Comparison of ENCODE assay signal across 8 mouse cellular contexts in the genomic region with DNA sequence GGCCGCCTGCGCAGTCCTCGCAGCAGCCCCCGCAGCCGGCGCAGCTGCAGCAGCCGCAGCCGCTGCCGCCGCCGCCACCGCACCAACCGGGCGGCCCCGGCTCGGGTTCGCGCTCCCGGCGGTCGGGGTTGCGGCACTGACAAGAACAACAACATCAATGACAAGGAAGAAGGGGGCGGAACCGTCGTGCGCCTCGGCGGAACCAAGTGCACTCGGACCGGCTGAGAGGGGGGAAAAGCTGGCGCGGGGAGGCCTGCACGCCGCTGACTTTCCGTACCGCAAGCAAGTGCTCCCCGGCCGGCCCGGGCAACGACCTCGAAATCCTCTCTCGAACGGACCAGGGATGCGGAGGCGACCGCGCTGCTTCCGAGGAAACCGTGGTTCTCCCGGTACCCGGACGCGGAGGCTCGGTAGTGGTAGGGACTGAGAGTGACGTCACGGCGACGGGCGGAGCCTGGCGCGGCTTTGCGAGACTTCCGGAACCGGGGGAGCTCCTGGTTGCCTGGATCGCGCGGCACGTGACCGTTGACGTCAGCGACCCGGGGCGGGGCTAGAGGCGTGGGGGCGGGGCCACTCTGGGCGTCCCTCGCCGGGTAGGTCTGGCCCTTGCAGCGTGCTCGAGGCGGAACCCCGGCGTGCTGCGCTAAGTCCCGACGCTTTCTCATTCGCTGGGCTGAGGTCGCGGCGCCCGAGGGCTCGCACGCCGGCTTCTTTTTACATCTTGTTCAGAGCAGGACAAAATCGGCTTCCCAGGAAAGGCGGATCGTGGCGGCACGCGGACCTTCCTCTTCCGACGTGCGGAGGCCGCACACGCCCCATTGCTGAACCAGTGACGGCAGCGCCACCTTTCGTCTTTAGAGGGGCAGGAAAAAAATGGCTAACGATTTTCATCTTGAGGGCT. TPM values are rescaled to one million over a fixed set of nuclear protein-coding genes. Genes with fewer than 3 reads are reported as not detected.
DNase-seq lines count a peak whose midpoint lies in the region; ATAC-seq and TF ChIP-seq lines count a peak whose summit lies in the region.

A gene (minus strand): TSS at position 401 of the 901 bp plus-strand sequence.

- peak within 1 kb of the TSS; percentile 98 for H3K4me2 ChIP-seq in CH12.LX (ENCODE audit: insufficient read depth, low read depth, poor library complexity, severe bottlenecking)
- peak within 1 kb of the TSS; percentile 78 for H3K4me2 ChIP-seq in forebrain, embryonic 11.5 days (ENCODE audit: low read depth, low read length, severe bottlenecking)
- peak within 1 kb of the TSS; percentile 73 for H3K4me2 ChIP-seq in heart, embryonic 16.5 days (ENCODE audit: low read depth, low read length)
- H3K4me2 ChIP-seq in liver, embryonic 15.5 days = peak within 1 kb of the TSS; percentile 93
- peak within 1 kb of the TSS; percentile 85 for H3K4me2 ChIP-seq in neural tube, embryonic 12.5 days (replicated peaks)

- peaks cover 28% of the 10 kb centered on the region for H3K79me2 ChIP-seq in CH12.LX (replicated peaks; ENCODE audit: control insufficient read depth, extremely low read depth, insufficient read depth, poor library complexity, severe bottlenecking)

- peaks cover 5 to 26% of the 10 kb centered on the region in 2 experiments; a peak in 3 of 4 replicates for H3K4me1 ChIP-seq in CH12.LX (ENCODE audit: control insufficient read depth in 1 of 2, insufficient read depth in 2 of 2)
- 0 out of 2 replicates have a peak, but pooled peaks cover 2% of the 10 kb centered on the region for H3K4me1 ChIP-seq in forebrain, embryonic 11.5 days (replicated peaks; ENCODE audit: control insufficient read depth, insufficient read depth, low read length)
- H3K4me1 ChIP-seq in heart, embryonic 16.5 days (ENCODE audit: control insufficient read depth, insufficient read depth, low read length) = peaks cover 14% of the 10 kb centered on the region
- H3K4me1 ChIP-seq in liver, embryonic 15.5 days (replicated peaks) = peaks cover 36% of the 10 kb centered on the region
- H3K4me1 ChIP-seq in neural tube, embryonic 12.5 days = peaks cover 20% of the 10 kb centered on the region

- no peaks in the 10 kb centered on the region for H3K27me3 ChIP-seq in CH12.LX (replicated peaks)
- no peaks in the 10 kb centered on the region for H3K27me3 ChIP-seq in forebrain, embryonic 11.5 days (ENCODE audit: control insufficient read depth, insufficient read depth, low read length)
- no peaks in the 10 kb centered on the region for H3K27me3 ChIP-seq in heart, embryonic 16.5 days (ENCODE audit: control insufficient read depth, insufficient read depth, low read length)
- H3K27me3 ChIP-seq in liver, embryonic 15.5 days = no peaks in the 10 kb centered on the region
- H3K27me3 ChIP-seq in neural tube, embryonic 12.5 days (replicated peaks) = no peaks in the 10 kb centered on the region

- in situ Hi-C loops in CH12.LX (cut with MboI; ENCODE audit: low pct_ligation_motif_present, low pct_unique_long_range_greater_than_20kb, low sequenced_read_pairs) = loop anchor here (25.0 kb wide), 1 partner anchor 157 kb away; a partner anchor contains a TSS

- peak; percentile 96 for ATAC-seq in forebrain, embryonic 11.5 days (replicated peaks; ENCODE audit: low FRiP score)
- peak; percentile 98 for ATAC-seq in heart, embryonic 16.5 days (replicated peaks; ENCODE audit: extremely low read depth, insufficient read depth, low FRiP score)
- peak; percentile 90 for ATAC-seq in liver, embryonic 15.5 days (ENCODE audit: insufficient read depth)
- peak; percentile 98 for ATAC-seq in neural tube, embryonic 12.5 days (ENCODE audit: low FRiP score, low read depth)

- H3K36me3 ChIP-seq in CH12.LX (replicated peaks in 1 of 2; ENCODE audit: control insufficient read depth in 1 of 2, insufficient read depth in 1 of 2, low read length in 1 of 2) = peaks cover 0 to 3% of the 10 kb centered on the region in 2 experiments
- no peaks in the 10 kb centered on the region for H3K36me3 ChIP-seq in forebrain, embryonic 11.5 days (ENCODE audit: control insufficient read depth, insufficient read depth, low read length)
- no peaks in the 10 kb centered on the region for H3K36me3 ChIP-seq in heart, embryonic 16.5 days (ENCODE audit: control insufficient read depth, insufficient read depth)
- no peaks in the 10 kb centered on the region for H3K36me3 ChIP-seq in liver, embryonic 15.5 days (replicated peaks)
- no peaks in the 10 kb centered on the region for H3K36me3 ChIP-seq in neural tube, embryonic 12.5 days

- DNase-seq in CH12.LX (ENCODE audit: extremely low read depth) = peak; percentile 94
- peak; percentile 88 for DNase-seq in c-Kit-positive CD71-positive TER-119-negative erythroid progenitor cells, embryonic 14.5 days (ENCODE audit: low read depth)
- DNase-seq in forebrain, embryonic 11.5 days (ENCODE audit: low spot score) = peak; percentile 100
- peak; percentile 97 to 98 for DNase-seq in kidney, postnatal 36 days
- peak; percentile 95 for DNase-seq in telencephalon, adult 2 months (ENCODE audit: low read depth, low spot score)

- H3K27ac ChIP-seq in CH12.LX (ENCODE audit: insufficient read depth, low read depth) = peak within 1 kb of the TSS; percentile 76
- peak within 1 kb of the TSS; percentile 86 for H3K27ac ChIP-seq in forebrain, embryonic 11.5 days (ENCODE audit: low read depth, low read length)
- peak within 1 kb of the TSS; percentile 97 for H3K27ac ChIP-seq in heart, embryonic 16.5 days (ENCODE audit: low read length)
- peak within 1 kb of the TSS; percentile 99 for H3K27ac ChIP-seq in liver, embryonic 15.5 days (replicated peaks)
- peak within 1 kb of the TSS; percentile 91 for H3K27ac ChIP-seq in neural tube, embryonic 12.5 days

- H3K9ac ChIP-seq in CH12.LX (ENCODE audit: insufficient read depth, low read depth) = peak within 1 kb of the TSS; percentile 70
- peak within 1 kb of the TSS; percentile 83 for H3K9ac ChIP-seq in forebrain, embryonic 11.5 days (ENCODE audit: low read length)
- H3K9ac ChIP-seq in heart, embryonic 16.5 days (ENCODE audit: low read length) = peak within 1 kb of the TSS; percentile 85
- peak within 1 kb of the TSS; percentile 91 for H3K9ac ChIP-seq in liver, embryonic 15.5 days
- peak within 1 kb of the TSS; percentile 90 for H3K9ac ChIP-seq in neural tube, embryonic 12.5 days

- TF ChIP-seq RAD21 in CH12.LX (IDR thresholded peaks at IDR 0.05; ENCODE audit: low read depth, low read length) = peak; percentile 65

- TF ChIP-seq EP300 in CH12.LX (IDR thresholded peaks at IDR 0.05; ENCODE audit: low read length) = no peak

- dilution Hi-C loops in CH12.LX (cut with MboI; ENCODE audit: extremely low pct_ligation_motif_present, extremely low pct_unique_long_range_greater_than_20kb, low sequenced_read_pairs) = no loop called here

- H3K9me3 ChIP-seq in CH12.LX (replicated peaks; ENCODE audit: low read length) = no peaks in the 10 kb centered on the region
- H3K9me3 ChIP-seq in forebrain, embryonic 11.5 days (ENCODE audit: control insufficient read depth, low read length) = no peaks in the 10 kb centered on the region
- H3K9me3 ChIP-seq in heart, embryonic 16.5 days (replicated peaks; ENCODE audit: control insufficient read depth, low read length) = no peaks in the 10 kb centered on the region
- no peaks in the 10 kb centered on the region for H3K9me3 ChIP-seq in liver, embryonic 15.5 days (replicated peaks)
- no peaks in the 10 kb centered on the region for H3K9me3 ChIP-seq in neural tube, embryonic 12.5 days

- WGBS in forebrain, embryonic 11.5 days = under 1% methylated on average over 109 of the region's 109 CpGs
- under 1% methylated on average over 108 of the region's 109 CpGs for WGBS in heart, embryonic 16.5 days
- under 1% methylated on average over 107 of the region's 109 CpGs for WGBS in liver, embryonic 15.5 days (ENCODE audit: insufficient replicate concordance)
- under 1% methylated on average over 109 of the region's 109 CpGs for WGBS in neural tube, embryonic 12.5 days

- peak; percentile 79 for TF ChIP-seq POLR2A in CH12.LX (IDR thresholded peaks at IDR 0.05; ENCODE audit: low read depth, low read length)

- H3K4me3 ChIP-seq in CH12.LX (replicated peaks in 1 of 3; ENCODE audit: low read depth in 2 of 3, low read length in 2 of 3, poor library complexity in 1 of 3) = peak within 1 kb of the TSS; percentile 89 to 95 (median 94)
- peak within 1 kb of the TSS; percentile 92 for H3K4me3 ChIP-seq in forebrain, embryonic 11.5 days (ENCODE audit: low read depth, low read length)
- peak within 1 kb of the TSS; percentile 85 for H3K4me3 ChIP-seq in heart, embryonic 16.5 days (ENCODE audit: low read length)
- peak within 1 kb of the TSS; percentile 98 for H3K4me3 ChIP-seq in liver, embryonic 15.5 days (replicated peaks)
- peak within 1 kb of the TSS; percentile 95 for H3K4me3 ChIP-seq in neural tube, embryonic 12.5 days

- TF ChIP-seq CTCF in CH12.LX (conservative IDR thresholded peaks at IDR 0.05 in 1 of 2, IDR thresholded peaks at IDR 0.05 in 1 of 2; ENCODE audit: low read depth in 2 of 2, low read length in 2 of 2) = peak in 1 of 2 experiments; percentile 83; a peak in 2 of 4 replicates

TF ChIP-seq in CH12.LX, 34 proteins besides CTCF, POLR2A, EP300 and RAD21 (continues in another document):
- TF ChIP-seq JUN (IDR thresholded peaks at IDR 0.05; ENCODE audit: insufficient read depth, low read depth, low read length) (no peak), SIN3A (IDR thresholded peaks at IDR 0.05; ENCODE audit: low read length) (peak; percentile 89; the same call in 1 of the 2 replicates), RCOR1 (conservative IDR thresholded peaks at IDR 0.05; ENCODE audit: low read depth, low read length) (no peak), UBTF (IDR thresholded peaks at IDR 0.05; ENCODE audit: low read depth, low read length) (no peak), TBP (conservative IDR thresholded peaks at IDR 0.05; ENCODE audit: low read depth, low read length) (peak; percentile 16; the same call in 1 of the 2 replicates), MAZ (IDR thresholded peaks at IDR 0.05; ENCODE audit: low read depth, low read length) (no peak), MAFK (IDR thresholded peaks at IDR 0.05; ENCODE audit: insufficient replicate concordance, low read length) (no peak), MXI1 (IDR thresholded peaks at IDR 0.05; ENCODE audit: low read depth, low read length) (peak; percentile 97), ETS1 (conservative IDR thresholded peaks at IDR 0.05; ENCODE audit: low read depth, low read length) (no peak), ZC3H11A (IDR thresholded peaks at IDR 0.05; ENCODE audit: low read depth, low read length) (no peak), MAX (IDR thresholded peaks at IDR 0.05; ENCODE audit: low read length) (peak; percentile 96), ELF1 (IDR thresholded peaks at IDR 0.05; ENCODE audit: low read depth, low read length) (peak; percentile 94)

RNA-seq across cellular contexts. Expression of the gene that starts here (rescaled TPM):
- total RNA-seq in CH12.LX (2012; rRNA removed) (19.5 and 19.9 TPM in 2 replicates), CH12.LX (2014; rRNA removed) (31.6 and 32.8 TPM in 2 replicates)
- polyA plus RNA-seq in CH12.LX (2012; ENCODE audit: insufficient read length, low read depth) = 9.5 and 10.3 TPM in 2 replicates
- polyA plus RNA-seq in forebrain, embryonic 11.5 days (2014; fragmentation: Nextera tagmentation; extraction: Ambion mirVana) = 9.3 and 11.9 TPM in 2 replicates
- 4.1 and 4.7 TPM in 2 replicates for polyA plus RNA-seq in heart, embryonic 16.5 days (2015; fragmentation: Nextera tagmentation; extraction: Ambion mirVana)
- 7.6 and 7.8 TPM in 2 replicates for polyA plus RNA-seq in liver, embryonic 15.5 days (2015; fragmentation: Nextera tagmentation; extraction: Ambion mirVana)
- 9.9 and 10.8 TPM in 2 replicates for polyA plus RNA-seq in neural tube, embryonic 12.5 days (2016; fragmentation: Nextera tagmentation; extraction: Ambion mirVana)

Comparison
In these comparisons a context has a peak if more than half of its experiments do, and no peak if none do; other contexts are left out.
1. Peak in every context shown above with its lines: DNase-seq, ATAC-seq, H3K4me3 ChIP-seq and H3K27ac ChIP-seq.